Comparison of ENCODE assay signal across 15 mouse cellular contexts in genomic region chr13:108541488-108541887, GRCm38 (mm10).
"Had no signal": no experiment of that assay in that cellular context is flagged by ENCODE, and none has a peak within 500 bp of the region (broad histone marks: within the 10 kb centered on the region; RNA-seq: fewer than 3 reads in every experiment).

No protein-coding gene starts in this region.

- H3K9ac ChIP-seq: lung, embryonic 14.5 days; midbrain, embryonic 13.5 days; midbrain, embryonic 15.5 days; neural tube, embryonic 12.5 days had no signal

- H3K4me1 ChIP-seq: midbrain, embryonic 13.5 days; midbrain, embryonic 15.5 days; neural tube, embryonic 12.5 days had no signal

- H3K4me3 ChIP-seq: megakaryocyte, embryonic 14.5 days; midbrain, embryonic 13.5 days; midbrain, embryonic 15.5 days; neural tube, embryonic 12.5 days had no signal

- H3K9me3 ChIP-seq: midbrain, embryonic 13.5 days; midbrain, embryonic 15.5 days; neural tube, embryonic 12.5 days had no signal

- ATAC-seq: midbrain, embryonic 13.5 days; midbrain, embryonic 15.5 days had no signal

- DNase-seq: lung, adult 18-20 months; lung, embryonic 14.5 days; lung, postnatal 10 days; lung, postnatal 36 days; right cerebral cortex, postnatal 14 days; spleen, adult 18-20 months; thymus, adult 18-20 months; thymus, postnatal 14 days; thymus, postnatal 36 days had no signal

- H3K27ac ChIP-seq: macrophage; midbrain, embryonic 13.5 days; midbrain, embryonic 15.5 days; neural tube, embryonic 12.5 days had no signal

- H3K4me2 ChIP-seq: lung, embryonic 14.5 days; midbrain, embryonic 11.5 days; midbrain, embryonic 13.5 days; midbrain, embryonic 15.5 days; neural tube, embryonic 12.5 days had no signal

- H3K27me3 ChIP-seq: megakaryocyte, embryonic 14.5 days; midbrain, embryonic 13.5 days; midbrain, embryonic 15.5 days; neural tube, embryonic 12.5 days had no signal

- H3K36me3 ChIP-seq: midbrain, embryonic 13.5 days; midbrain, embryonic 15.5 days; neural tube, embryonic 12.5 days had no signal
